Mouse (Mus musculus): ENCODE results near the gene Hsd3b4. TPM values are rescaled to one million over a fixed set of nuclear protein-coding genes. Genes with fewer than 3 reads are reported as not detected.

The Hsd3b4 gene
- not detected in 2 replicates for polyA plus RNA-seq (2012; rRNA removed)

DNA sequence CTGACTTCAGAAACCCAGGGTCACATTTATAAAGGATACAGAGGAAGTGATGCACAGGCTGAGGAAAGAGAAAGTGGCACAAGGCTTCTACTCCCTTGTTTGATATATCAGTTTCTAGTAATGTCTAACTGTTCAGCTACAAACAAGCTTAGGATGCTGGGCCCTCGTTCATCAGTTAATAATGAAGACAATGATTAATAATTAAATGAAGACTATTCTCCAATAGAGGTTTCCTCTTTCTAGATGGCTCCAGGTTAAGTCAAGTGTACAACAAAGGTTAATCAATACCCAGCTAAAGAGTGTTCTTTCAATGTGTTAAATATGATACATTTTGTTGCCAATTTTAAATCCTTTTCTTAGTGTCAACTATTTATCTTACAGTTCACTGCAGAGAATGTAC is at the start of gene Hsd3b4:
Gene Hsd3b4 (minus strand): TSS at position 101 of the 400 bp plus-strand sequence.

DNA sequence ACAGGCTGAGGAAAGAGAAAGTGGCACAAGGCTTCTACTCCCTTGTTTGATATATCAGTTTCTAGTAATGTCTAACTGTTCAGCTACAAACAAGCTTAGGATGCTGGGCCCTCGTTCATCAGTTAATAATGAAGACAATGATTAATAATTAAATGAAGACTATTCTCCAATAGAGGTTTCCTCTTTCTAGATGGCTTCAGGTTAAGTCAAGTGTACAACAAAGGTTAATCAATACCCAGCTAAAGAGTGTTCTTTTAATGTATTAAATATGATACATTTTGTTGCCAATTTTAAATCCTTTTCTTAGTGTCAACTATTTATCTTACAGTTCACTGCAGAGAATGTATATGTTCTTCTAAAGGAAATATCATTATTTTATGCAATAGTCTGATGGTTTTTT is 53.3 kb downstream of the Hsd3b4 start, which contains the start of gene Gm4450:
Gene Gm4450 (minus strand): TSS at position 101 of the 400 bp plus-strand sequence.

Other genes with a start within 250 kb of the Hsd3b4 start
- 210 and 274 TPM in 2 replicates for gene Hmgcs2, start 230.1 kb downstream of the Hsd3b4 start, polyA plus RNA-seq (2012; rRNA removed)
- 99.0 and 106 TPM in 2 replicates for gene Phgdh, start 170.5 kb downstream of the Hsd3b4 start, polyA plus RNA-seq (2012; rRNA removed)
- 5.5 and 6.7 TPM in 2 replicates for gene Zfp697, start 128.1 kb downstream of the Hsd3b4 start, polyA plus RNA-seq (2012; rRNA removed)
- not detected in 2 replicates for gene Gm4450, start 53.4 kb downstream of the Hsd3b4 start, polyA plus RNA-seq (2012; rRNA removed)
- not detected in 2 replicates for gene Gm10681, start 78.3 kb upstream of the Hsd3b4 start, polyA plus RNA-seq (2012; rRNA removed)
- not detected in 2 replicates for gene Hsd3b5, start 119.7 kb upstream of the Hsd3b4 start, polyA plus RNA-seq (2012; rRNA removed)
- not detected in 2 replicates for gene Hsd3b2, start 214.0 kb upstream of the Hsd3b4 start, polyA plus RNA-seq (2012; rRNA removed)